Mouse (Mus musculus) ZHBTc4 (cell line): ENCODE measurements around the gene Wnt7a.

Experiments
- DNase-seq: peaks from one replicate; pipeline ENCODE4 v3.0.0-alpha.2; 2011; ENCODE audit warnings: low read depth, low spot score

Wnt7a gene

DNA sequence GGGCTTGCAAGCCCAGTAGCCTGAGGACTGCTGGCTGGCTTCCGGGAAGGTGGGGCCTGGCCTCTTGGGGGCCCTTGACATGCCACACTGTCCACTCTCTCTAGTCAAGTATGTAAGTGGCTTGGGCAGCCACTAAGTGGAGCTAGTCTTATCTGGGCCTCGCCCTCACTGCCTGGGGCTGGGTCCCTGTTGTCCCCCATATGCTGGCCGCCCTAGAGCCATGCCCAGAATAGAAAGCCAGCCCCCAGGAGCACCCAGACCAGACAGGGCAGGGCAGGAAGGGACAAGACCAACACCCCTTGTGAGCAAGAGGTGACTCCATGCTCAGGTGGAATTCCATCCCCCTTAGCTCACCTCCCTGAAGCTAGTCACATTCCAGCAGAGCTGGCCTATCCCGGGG lies 22.0 kb downstream of the Wnt7a start:
- DNase-seq: no peak

DNA sequence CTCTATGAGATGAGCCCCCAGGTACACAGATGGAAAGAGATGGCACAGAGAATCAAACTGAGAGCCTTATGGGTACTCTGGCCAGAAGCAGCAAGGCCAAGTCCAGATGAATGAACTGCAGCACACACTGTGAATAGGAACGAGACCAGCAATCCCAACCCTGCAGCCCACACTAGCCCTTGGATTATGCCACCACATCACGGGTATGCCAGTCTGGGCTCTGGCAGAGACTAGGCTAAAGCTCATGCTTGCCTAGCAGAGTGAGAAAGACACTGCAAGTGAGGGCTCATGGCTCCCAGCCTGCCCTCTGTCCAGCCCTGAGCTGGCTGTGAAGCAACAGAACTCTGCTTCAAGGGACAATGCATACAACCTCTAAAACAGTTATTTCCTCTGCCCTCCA lies 26.7 kb downstream of the Wnt7a start:
- no peak for DNase-seq

DNA sequence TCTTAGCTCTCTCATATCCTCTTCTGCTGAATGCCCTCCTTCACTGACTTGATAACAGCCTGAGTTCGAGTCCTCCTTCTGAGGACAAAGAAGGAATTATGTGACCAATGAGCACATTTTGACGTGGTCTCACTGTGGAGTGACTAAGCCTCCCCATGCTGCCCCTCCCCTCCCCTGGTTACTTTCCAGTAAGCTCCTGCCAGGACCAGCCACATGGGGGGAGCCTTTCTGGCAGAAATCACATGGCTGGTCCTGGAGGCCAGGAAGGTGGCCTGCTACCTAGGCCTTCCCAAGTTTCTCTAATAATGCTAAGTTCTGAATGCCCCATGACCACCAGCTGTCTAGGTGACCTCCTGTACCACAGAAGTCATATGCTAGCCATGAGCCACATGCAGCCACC lies 27.3 kb downstream of the Wnt7a start:
- DNase-seq: no peak

DNA sequence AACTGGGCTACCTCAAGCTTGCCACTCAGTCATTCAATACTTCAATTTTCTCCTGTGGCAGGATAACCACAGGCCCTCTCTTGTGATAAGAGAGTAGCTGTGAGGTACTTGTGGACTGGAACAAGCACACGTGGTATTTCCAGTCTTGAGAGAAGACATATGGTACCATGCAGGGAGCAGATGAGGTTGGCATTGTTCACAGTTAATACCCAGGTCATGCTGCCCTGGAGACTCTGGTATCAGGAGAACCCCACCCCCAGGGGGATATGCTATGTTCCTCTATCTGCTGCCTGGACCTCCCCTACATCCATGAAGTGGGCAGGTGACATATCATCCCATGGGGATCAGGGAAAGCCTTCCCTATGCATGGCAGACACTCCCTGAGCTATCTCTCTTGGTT lies 27.9 kb downstream of the Wnt7a start:
- DNase-seq: no peak

DNA sequence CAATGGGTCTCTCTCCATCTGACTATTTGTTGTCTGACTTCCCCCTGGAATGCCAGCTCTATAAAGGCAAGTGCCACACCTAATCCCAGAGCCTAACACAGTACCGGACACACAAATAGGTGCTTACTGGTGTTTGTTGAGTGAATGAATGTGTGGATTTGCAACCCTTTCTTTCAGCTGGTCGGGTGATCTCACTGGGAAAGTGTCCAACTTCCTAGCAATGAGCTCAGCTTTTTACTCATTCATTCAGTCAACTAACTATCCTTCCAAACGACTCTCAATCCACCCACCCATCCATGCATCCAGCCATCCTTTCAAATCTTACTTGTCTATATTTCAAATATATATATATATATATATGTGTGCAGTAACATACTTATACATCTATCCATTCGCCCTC lies 31.3 kb downstream of the Wnt7a start:
- peak; percentile 11 for DNase-seq

DNA sequence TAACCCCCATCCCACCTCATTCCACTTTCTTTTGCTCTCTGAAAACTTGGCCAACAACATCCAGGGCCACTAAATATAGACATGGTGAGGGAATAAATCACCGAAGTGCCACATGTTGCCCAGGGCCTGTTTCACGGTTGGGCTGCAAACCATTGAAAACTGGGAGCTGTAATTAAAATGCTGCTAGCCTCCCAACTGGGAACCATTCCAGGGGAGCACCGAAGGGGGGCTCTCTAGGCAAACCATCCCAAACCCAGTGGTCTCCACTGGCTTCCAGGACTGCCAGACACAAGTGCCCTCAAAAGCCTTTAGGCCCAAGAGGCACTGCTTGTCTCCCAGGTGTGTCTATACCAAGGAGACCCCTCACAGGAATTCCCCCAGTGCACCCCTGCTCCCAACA lies 31.9 kb downstream of the Wnt7a start:
- no peak for DNase-seq

DNA sequence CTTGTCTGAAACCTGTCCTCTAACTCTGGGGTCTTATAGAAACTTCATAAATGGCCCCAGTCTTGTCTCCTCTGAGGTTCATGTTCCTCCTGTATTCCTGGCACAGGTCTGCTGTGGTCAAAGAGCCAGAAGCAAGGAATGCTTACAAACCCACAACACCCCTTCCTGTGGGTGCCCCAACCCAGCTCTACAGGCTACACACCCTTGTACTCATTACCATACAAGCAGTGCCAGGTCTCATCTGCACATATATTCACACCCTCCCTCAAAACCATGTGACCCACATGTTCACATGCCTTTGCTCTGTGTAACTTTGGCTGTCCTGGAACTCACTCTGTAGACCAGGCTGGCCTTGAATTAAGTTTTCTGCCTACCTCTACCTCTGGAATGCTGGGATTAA lies 38.2 kb downstream of the Wnt7a start:
- DNase-seq: no peak

DNA sequence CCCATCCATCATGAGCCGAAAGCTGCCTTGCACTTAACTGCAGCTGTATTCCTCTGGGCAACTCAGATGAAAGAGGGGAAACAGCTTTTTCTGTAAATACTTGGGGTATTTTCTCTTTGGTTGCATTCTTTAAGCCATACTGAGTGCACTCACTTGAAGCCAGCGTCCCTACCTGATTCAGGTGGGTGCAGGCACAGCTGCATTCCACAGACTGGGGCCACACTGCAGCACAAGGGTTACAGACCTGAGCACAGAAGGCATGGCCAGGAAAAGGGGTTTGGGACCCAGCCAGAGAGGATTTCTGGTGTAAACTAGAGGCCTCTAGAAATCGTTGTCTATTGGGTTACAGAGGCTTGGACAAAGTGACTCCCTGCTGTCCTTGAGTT lies 38.6 kb downstream of the Wnt7a start:
- no peak for DNase-seq

DNA sequence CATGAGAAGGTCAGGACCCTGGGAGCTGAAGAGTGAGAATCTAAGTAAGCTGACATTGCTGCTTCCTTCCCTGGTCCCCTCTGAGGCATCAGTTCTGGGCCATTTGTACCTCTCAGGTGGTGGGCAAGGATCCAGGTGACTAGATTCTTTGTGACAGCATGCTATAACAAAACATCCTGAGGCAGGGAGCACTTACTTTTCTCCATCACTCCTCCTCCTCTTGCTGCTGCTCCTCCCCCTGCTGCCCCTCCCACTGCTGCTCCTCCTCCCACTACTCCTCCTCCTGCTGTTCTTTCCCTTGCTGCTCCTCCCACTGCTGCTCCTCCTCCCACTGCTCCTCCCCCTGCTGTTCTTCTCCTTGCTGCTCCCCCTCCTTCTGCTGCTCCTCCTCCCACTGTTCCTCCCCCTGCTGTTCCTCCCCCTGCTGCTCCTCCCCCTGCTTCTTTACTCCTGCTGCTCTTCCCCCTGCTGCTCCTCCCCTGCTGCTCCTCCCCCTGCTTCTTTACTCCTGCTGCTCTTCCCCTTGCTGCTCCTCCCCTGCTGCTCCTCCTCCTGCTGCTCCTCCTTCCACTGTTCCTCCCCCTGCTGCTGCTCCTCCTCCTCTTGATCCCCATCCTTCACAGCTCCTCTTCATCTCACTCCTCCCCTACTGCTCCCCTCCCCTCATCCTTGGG lies 39.1 kb downstream of the Wnt7a start:
- peak; percentile 43 for DNase-seq

DNA sequence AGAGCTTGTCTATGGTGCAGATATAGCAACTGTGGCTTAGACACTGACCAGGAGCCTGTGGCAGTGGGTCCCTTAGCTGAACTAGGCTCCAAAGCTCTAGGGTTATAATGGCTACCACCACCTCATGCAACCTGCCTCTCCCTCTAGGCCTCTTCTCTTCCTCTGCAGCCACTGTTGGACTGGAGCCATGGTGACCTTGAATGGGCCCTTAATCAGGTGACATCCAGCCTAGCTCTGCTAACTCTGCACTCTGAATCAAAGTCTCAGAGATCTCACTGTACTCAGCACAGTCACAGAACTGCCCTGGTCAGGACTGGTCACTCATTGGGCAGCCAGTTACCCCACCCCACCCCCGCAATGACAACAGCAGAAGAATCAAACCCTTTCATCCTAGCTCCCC lies 44.4 kb downstream of the Wnt7a start:
- no peak for DNase-seq

DNA sequence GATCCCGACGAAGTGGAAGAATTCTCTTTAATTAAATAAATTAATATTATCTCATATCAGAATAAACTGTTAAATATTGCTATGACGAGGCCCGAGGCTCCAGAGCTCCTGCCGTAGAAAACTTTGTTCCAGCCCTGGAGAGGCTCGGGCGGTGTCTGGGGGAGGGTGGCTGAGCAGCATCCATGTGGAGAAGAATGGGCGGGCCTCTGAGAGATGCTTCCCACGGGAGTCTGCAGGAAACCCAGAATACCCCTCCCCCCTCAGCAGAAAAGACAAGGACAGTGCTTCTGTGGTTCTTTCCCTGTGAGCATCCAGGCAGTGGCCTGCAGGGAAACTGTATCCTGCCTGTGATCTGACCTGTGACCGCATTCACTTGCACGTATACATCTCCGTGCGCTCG lies 45.7 kb downstream of the Wnt7a start:
- DNase-seq: peak; percentile 8

DNA sequence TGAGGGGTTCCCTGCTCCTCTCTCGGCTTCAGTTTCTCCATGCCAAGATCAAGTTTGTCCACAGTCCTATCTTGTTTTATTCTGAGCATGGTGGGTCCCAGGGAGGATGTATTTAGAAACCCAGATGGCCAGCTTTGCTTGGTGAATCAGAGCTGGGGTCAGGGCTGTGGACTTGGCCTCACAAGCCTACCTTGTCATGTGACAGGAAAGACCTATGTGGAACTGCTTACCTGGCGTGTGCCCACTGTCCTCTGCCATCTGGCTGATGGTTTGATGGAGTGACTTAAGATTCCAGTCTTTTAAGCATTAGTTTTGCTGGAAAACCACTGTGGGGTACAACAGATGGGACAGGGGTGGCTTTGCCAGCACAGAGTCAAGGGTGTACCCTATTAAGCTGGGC lies 48.4 kb downstream of the Wnt7a start:
- no peak for DNase-seq

DNA sequence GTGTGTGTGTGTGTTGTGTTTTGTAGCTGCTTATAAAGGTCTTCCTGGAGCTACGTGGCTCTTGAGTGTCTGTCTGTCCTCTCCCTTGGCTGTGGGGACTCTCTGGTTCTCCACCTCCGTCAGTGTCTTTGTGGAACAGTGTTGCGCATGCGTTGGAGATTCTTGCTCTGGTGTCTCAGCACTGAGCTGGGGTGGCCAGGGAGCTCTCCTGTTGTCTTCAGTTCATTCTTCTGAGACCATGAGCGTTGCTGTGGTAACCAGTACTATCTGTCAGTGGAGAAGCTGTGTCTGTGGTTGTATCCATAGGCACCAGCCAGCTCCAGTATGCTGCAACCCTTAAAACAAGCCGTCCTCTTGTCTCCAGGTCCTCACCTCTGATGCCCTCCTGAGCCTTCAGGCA lies 50.2 kb downstream of the Wnt7a start:
- DNase-seq: no peak

DNA sequence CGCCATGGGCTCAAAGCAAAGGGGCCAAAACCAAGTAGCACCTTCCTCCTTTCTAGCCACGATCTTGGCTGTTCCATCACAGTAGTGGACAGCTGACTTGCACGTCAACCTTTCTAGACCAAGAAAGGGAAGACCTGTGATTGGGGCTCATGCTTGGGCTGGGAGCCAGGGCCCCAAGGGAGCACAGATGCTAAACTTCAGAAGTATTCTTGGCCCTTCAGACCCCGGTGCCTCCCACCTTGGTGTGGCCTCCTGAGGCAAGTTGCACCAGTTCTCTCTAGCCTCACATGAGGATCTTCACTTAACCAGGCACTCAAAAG lies 50.8 kb downstream of the Wnt7a start:
- DNase-seq: no peak

DNA sequence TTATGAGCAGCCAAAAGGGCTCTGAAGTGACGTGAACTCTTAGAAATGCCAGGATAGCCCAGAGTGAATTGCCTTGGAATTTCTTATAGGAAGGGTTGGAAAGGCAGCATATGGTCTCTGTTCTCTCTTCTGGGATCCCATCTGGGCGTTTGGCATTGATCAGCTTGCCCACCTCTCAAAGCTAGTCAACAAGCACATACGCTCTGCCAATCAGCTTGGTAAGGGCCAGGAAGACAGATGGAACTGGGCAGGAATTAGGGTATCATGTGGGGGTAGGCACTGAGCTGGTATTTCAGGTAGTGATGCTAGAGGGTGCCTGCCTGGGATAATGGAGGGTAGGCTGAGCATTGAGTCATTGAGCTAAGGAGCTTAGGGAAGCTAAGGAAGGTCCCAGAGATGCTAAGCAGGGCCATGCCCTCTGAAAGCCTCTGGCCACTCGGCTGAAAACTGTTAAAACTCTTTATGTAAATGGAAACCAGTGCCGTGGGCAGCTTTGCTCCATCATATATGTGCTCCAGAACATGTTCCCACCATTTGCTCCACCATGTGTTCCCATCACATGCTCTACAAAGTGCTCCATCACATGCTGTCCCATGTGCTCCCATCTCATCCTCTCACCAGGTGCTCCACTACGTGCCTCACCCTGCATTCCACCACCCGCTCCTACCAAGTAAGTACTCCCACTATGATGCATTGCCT lies 51.3 kb downstream of the Wnt7a start:
- DNase-seq: no peak

DNA sequence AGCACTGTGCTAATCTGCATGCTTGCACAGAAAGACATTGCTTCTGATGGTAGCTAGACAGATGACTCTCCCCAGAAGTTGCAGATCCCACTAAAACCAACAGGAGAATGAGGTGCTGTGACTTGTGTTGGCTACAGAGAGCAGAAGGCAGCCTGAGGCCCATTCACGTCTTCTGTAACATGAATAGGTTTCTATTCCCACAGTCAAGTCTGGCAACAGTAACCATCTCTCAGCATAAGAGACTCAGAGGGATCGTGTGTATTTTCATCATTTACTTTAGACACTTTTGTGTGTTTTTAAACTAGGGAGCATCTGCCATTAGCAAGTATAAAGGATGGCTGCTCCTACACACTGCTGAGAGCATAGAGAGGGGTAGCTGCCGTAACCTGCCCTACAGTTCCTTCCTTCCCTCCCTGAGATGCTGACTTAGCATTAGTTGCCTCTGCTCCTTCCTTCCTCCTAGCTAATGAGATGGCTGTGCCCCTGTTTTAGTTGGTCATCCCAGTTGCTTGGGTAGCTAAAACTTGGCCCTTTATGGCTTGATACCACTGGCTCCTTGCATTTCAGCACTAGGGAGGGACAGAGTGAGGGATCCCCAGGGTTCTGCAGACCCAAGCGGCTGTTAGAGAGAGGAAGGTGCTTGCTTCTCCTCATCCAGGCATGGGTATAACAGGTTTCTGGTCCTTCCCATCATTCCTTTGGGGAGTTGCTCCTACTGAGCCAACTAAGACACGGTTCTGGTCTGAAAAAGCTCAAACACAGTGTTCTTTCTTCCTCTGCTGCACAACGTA lies 52.1 kb downstream of the Wnt7a start:
- no peak for DNase-seq

DNA sequence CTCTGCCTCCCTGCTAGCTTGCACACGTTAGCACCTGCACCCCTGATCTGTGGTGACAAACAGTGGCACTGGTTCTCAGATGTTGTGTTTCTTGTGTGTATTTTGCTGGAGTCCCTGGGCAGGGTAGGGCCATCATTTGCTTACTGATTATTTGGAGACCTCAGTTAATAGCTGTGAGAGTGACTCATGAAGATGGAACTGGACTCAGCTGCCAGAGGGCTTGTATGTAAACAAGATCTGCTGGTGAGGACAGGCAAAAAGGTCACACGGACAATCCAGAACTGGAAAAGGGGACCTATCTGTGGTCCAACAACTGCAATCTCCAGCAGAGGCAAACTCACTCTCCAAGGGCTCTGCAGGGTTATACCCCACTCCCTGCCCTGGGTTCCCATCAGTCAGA lies 52.8 kb downstream of the Wnt7a start:
- no peak for DNase-seq

DNA sequence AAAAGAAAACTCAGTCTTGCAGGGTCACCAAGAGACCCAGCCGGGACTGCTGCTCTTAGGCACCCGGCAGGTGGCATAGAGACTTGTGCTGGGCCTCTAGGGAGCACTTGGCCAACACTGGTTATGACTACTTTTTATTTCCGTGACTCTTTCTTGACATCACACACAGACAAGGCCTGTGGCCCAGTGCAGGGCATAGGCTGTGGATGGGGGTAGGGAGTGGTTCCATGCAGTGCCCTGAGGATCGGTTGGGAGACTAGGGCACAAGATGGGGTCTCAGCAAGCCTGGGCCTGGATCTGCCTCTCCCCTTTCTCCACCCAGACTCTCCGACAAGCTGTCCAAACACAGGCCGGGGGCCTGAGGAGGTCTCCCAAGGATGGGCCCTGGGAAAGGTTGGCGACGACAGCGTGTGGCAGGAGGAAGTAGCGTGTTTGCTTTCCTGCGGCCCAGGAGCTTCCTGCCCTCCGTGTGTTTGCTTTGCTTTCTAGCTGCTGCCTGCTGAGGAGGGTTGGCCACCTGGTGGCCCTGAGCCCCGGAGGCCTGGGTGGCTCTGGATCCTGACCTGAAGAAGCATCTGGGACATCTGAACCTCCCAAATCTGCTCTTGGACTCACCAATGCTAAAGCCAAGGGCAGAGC lies 53.8 kb downstream of the Wnt7a start:
- DNase-seq: no peak

DNA sequence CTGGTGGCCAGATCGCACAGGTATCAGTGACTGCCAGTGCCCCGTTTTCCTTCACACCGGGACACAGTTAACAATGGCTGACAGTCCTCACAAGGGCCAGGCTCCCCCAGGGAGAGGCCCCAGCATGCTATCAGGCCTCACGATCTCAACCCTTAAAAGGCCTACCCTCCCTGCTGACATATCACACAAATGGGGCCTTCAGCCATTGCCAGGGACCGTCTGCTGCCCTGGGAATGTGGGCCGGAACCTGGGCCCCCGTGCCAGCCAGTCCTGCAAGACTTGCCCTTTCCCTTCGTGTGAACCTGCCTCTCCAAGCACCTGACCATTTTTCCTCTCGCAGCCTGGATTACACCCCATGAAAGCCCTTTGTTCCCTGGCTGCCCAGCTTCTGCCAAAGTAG lies 61.5 kb downstream of the Wnt7a start:
- no peak for DNase-seq

DNA sequence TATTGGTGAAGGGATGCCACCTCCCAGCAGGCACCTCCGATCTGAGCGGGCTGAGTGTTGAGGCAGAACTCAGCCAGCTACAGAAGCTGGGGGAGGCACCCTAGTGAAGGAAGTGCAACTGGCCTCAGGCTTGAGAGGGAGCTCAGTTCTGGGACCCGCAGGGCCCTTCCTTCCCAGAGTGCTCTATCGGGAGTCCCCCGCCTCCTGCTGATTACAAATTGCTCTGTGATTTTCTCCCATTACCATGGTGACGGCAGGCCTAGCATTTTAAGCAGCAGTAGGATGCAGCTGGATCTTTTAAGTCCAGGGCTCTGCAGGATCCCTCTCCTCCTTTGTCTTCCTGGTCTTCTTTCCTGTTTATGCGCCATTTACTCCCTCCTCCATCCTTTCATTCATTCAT lies 63.4 kb downstream of the Wnt7a start:
- peak; percentile 37 for DNase-seq

DNA sequence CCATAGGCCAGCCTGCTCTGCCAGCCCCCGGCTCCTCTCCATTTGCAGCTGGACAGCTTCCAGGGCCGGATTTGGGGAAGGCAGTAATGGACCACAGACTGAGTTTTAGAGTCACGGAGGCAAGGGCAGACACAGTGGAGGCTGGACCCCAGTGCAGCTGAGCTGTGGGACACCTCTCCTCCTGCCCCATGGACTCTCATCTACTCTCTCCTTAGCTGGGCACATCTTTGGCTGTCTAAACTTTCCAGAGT lies 64.3 kb downstream of the Wnt7a start:
- DNase-seq: no peak

DNA sequence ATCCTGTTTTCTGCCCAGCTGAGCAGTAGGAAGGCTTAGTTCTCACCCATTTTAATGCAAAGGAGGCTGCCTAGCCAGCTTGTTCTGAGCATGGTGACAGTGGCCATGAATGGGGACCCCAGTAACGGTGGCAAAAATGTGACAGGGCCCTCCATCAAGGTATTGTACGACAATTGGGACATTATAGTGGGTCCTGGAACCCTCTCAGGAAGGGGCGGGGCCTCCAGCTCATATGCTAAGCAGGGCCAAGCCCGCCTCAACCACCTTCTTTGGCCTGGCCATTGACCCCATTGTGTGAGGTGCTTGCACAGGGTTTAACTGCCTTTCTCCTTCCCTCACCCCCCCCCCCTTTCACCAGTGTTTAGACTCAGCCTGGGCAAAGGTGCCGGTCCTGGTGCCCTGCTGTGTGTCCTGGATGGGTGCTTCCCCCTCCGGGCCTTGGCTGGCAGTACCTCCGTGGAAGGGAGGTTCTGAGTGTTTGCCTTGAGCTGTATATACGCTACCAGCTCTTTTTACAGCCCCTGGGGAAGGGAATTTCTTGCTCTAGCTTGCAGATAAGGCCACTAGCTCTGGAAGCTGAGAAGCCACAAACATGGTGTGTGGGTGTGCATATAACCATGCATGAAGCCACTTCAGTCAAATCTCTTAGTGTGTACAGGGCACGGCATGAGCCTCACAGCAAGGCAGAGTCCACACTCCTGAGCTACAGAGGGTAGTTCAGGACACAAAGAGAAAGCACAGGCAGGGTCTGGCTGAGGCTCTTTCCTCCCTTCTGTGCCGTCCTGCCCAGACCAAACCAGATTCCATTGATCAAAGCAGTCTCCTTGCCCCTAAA lies 64.9 kb downstream of the Wnt7a start:
- DNase-seq: peak; percentile 29
